Mouse (Mus musculus): ENCODE results near the gene Capn9.

The Capn9 gene

DNA sequence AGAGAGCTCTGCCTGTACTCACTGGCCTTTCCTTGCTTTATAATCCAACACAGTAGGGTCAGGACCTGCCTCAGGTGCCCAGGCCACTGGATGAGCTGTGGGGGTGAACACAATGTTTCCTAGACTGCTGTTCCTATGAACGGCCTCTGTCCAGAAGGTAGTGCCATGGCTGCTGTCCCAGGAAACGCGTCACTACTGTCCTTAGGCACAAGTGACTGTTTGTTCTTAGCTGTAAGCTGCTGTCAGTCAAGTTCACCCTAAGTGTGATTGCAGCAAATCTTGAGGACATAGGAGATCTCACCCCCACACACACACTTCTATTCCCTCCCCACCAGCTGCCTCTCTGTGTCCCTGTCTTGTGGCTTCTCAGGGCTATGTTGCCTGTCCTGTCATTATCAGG, 8.3 kb upstream of the Capn9 start:
- in situ Hi-C loops (cut with MboI; ENCODE audit: low pct_unique_long_range_greater_than_20kb in 1 of 2, low sequenced_read_pairs in 2 of 2, unreplicated experiment in 1 of 2): no loop called here

DNA sequence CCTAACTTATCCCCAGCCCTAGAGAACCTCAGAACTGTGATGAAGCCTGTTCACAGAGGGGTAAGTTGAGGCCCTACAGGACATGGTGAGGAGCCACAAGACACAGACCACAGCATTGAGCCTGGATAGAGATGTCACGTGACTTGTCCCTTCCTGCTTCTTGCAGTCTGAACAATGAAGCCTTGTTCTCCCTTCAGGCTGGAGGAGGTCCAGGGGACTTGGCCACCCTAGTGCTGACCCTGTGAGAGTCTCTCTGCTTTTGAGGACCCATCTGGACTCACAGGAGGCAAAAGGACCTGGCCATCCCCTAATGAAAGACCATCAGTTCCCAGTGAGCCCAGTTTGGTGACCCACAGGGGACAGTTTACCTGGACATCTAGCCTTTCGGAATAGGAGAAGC, 6.8 kb upstream of the Capn9 start:
- in situ Hi-C loops (cut with MboI; ENCODE audit: low pct_unique_long_range_greater_than_20kb in 1 of 2, low sequenced_read_pairs in 2 of 2, unreplicated experiment in 1 of 2): no loop called here

DNA sequence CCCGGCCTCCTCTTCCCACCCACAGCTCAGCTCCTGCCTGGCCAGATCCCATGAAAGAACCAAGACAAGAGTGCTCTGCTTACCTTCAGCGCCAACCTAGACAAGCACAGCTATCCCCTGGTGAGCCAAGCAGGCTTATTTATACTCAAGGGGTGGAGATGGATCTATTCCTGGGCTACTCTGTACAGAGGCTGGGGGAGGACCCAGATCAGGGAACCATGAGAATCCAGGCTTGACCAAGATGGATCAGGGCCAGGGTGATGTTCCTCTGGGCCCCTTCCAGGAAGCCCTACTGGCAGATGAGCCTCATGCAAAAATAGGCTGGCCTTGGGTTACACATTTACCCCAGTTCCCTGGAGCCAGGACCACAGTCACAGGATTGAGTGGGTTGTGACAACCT, 6.3 kb upstream of the Capn9 start, which contains the start of gene Agt:
Gene Agt (minus strand): TSS at position 114 of the 400 bp plus-strand sequence.
- in situ Hi-C loops (cut with MboI; ENCODE audit: low pct_unique_long_range_greater_than_20kb in 1 of 2, low sequenced_read_pairs in 2 of 2, unreplicated experiment in 1 of 2): no loop called here

DNA sequence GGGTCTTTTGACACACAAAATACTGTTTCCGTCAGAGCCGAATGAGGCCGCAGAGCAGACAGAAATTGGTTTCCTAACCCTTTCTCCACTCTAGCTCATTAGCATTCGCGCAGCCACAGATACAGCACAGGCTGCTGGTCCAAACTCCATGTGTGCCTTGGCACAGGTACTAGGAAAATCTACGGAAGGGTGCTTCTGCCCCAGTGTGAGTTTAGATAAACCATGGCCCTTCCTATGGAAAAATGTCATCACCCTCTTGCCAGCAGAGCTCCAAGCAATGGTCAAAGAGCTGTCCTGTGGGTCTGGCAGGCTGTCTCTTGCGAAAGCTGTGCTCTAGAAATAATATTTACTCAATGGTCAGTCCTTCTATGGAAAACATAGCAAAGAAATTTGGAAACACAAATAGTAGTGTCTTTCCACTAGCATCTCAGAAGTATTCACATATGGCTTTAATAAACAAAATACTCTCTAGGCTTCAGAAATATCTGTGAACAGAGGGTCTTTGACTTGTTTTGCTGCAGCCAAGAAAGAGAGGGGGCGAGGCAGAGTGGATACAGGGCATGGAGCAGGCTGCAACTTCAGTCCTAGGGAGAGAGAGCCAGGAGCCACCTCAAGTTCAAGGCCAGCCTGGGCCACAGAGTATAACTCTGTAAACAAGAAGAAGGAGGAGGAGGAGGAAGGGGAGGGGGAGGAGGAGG, 4.0 kb upstream of the Capn9 start:
- in situ Hi-C loops (cut with MboI; ENCODE audit: low pct_unique_long_range_greater_than_20kb in 1 of 2, low sequenced_read_pairs in 2 of 2, unreplicated experiment in 1 of 2): loop anchor here in 1 of 2 experiments (10.0 kb wide), 1 partner anchor 167 kb away; no protein-coding TSS in a partner anchor

GRCm38 (mm10) chr8:124572430-124572775, 3.5 kb upstream of the Capn9 start:
- in situ Hi-C loops (cut with MboI; ENCODE audit: low pct_unique_long_range_greater_than_20kb in 1 of 2, low sequenced_read_pairs in 2 of 2, unreplicated experiment in 1 of 2): loop anchor here in 1 of 2 experiments (10.0 kb wide), 1 partner anchor 168 kb away; no protein-coding TSS in a partner anchor

DNA sequence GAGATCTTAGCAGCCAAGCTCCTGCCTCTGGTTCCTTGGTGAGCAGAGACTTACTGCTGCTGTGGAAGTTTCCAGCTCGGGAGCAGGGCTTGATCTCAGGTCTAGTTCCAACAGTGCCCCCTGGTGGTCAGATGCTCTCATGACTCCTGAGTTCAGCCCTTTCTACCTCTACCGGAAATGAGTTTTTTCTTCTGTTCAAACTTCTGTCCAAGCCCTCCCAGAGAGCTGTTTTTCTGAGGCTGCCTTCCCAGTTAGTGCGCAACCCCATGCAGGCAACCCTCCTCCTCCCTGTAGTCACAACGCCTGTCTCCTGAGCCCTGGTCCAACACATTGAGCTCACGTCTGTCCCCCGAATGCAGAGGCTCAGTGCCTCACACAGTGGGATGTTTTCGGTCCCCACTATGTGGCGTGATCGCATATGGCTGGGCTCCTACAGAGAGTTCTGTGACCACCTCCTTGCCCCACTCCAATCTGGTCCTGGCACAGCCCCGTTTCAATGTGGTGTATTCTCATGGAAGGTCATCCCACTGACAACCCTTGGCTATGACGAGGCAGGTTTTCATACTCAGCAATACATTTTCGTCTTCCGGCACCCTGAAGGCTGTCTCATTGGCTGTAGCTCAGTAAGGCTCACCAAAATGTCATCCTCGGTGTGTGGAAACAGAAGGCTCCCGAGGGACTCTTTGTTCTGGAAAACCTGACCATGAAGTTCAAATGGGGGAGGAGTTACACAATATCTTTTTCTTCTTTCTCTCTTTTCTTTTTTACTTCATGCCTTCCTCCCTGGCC, 2.2 kb upstream of the Capn9 start:
- in situ Hi-C loops (cut with MboI; ENCODE audit: low pct_unique_long_range_greater_than_20kb in 1 of 2, low sequenced_read_pairs in 2 of 2, unreplicated experiment in 1 of 2): loop anchor here in 1 of 2 experiments (10.0 kb wide), 1 partner anchor 169 kb away; no protein-coding TSS in a partner anchor

GRCm38 (mm10) chr8:124576751-124577150, 840 bp downstream of the Capn9 start:
- in situ Hi-C loops (cut with MboI; ENCODE audit: low pct_unique_long_range_greater_than_20kb in 1 of 2, low sequenced_read_pairs in 2 of 2, unreplicated experiment in 1 of 2): loop anchor here in 1 of 2 experiments (10.0 kb wide), 1 partner anchor 172 kb away; no protein-coding TSS in a partner anchor

DNA sequence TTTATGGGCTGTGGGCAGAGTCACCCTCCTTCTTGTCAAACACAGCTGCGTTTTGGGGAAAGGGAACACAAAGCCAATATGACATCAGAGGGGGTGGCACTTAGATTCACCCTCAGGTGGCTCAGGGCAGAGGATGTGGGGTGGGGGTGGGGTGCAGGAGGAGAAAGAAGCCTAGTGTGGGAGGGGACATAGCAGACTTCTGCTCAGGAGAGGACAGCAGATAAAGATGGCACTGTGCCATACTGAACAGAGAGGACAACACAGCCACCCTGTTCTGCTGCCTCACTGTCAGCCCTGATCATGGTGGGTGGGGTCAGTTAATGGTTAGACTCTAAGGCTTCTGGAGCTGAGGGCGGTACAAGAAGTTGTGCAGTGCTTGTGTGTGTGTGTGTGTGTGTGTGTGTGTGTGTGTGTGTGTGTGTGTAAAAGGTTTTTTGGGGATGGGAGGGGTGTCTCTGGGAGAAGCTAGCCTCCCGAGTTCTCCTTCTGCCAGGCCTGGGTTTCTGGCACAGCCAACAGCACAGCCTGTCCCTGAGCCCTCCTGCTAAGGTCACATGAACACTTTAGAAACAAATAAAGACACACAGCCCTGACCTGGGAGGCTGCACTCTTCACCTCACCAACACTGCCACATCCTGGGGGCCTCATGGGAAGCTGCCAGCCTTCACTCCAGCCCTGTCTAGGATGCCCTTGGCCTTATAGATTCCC, 10.0 kb downstream of the Capn9 start:
- in situ Hi-C loops (cut with MboI; ENCODE audit: low pct_unique_long_range_greater_than_20kb in 1 of 2, low sequenced_read_pairs in 2 of 2, unreplicated experiment in 1 of 2): no loop called here

- in situ Hi-C loops (cut with MboI; ENCODE audit: low pct_unique_long_range_greater_than_20kb in 1 of 2, low sequenced_read_pairs in 2 of 2, unreplicated experiment in 1 of 2): no loop called here
Measured at GRCm38 (mm10) chr8:124586556-124586955, 10.6 kb downstream of the Capn9 start.

DNA sequence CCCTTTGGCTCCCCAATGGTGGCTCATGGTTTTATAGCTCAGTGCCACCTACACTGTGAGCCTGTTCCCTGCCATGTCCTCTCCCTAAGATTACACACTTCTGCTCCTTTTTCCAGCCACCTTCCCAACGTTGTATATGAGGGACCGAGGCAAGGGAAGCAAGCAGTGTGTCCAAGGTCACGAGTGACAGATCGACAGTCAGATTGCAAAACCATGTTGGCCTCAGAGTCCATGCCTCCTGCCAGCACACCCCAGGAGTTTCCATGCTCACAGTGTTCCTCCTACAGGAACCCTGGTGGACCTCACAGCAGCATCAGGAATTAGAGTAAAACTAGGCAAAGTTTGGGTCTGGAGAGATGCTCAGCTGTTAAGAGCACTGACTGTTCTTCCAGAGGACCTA, 13.5 kb downstream of the Capn9 start:
- in situ Hi-C loops (cut with MboI; ENCODE audit: low pct_unique_long_range_greater_than_20kb in 1 of 2, low sequenced_read_pairs in 2 of 2, unreplicated experiment in 1 of 2): no loop called here

- in situ Hi-C loops (cut with MboI; ENCODE audit: low pct_unique_long_range_greater_than_20kb in 1 of 2, low sequenced_read_pairs in 2 of 2, unreplicated experiment in 1 of 2): no loop called here
Measured at GRCm38 (mm10) chr8:124604066-124604465, 28.2 kb downstream of the Capn9 start.

GRCm38 (mm10) chr8:124608239-124608971, 32.5 kb downstream of the Capn9 start:
- in situ Hi-C loops (cut with MboI; ENCODE audit: low pct_unique_long_range_greater_than_20kb in 1 of 2, low sequenced_read_pairs in 2 of 2, unreplicated experiment in 1 of 2): no loop called here

GRCm38 (mm10) chr8:124608972-124609353, 33.1 kb downstream of the Capn9 start:
- in situ Hi-C loops (cut with MboI; ENCODE audit: low pct_unique_long_range_greater_than_20kb in 1 of 2, low sequenced_read_pairs in 2 of 2, unreplicated experiment in 1 of 2): no loop called here

DNA sequence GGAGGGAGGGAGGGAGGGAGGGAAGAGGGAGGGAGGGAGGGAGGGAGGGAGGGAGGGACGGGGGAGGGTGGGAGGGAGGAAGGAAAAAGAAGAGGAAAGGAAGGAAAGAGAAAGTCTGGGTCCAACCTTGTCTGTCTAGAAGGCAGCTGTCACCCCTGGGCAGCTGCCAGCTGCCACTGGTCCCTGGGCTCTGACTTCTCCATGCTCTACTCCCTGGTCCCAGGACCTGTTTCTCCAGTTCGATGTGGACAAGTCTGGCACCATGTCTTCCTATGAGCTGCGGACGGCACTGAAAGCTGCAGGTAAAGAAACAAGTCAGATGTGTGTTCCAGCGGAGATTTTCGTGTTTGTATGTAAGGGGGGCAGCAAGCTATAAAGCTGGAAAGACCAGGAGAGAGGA, 38.4 kb downstream of the Capn9 start:
- in situ Hi-C loops (cut with MboI; ENCODE audit: low pct_unique_long_range_greater_than_20kb in 1 of 2, low sequenced_read_pairs in 2 of 2, unreplicated experiment in 1 of 2): no loop called here

- in situ Hi-C loops (cut with MboI; ENCODE audit: low pct_unique_long_range_greater_than_20kb in 1 of 2, low sequenced_read_pairs in 2 of 2, unreplicated experiment in 1 of 2): no loop called here
Measured at GRCm38 (mm10) chr8:124617266-124617869, 41.5 kb downstream of the Capn9 start.

DNA sequence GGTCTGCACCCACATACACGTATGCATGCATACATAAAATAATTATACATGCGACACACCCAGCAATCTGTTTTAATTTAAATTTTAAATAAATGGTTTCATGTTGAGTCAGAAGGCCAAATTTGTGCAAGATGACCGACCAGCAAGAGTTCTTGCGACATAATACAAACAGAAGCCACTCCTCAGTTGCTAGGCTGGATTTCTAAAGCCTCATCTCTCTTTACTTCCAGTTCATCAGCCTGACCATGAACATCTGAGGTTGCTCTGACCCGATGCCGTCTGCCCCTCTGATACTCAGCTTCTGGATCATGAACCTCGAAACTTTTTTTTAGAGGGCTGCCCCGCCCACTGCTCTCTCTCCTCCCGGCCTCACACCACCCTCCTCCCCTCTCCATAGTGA, 42.3 kb downstream of the Capn9 start:
- in situ Hi-C loops (cut with MboI; ENCODE audit: low pct_unique_long_range_greater_than_20kb in 1 of 2, low sequenced_read_pairs in 2 of 2, unreplicated experiment in 1 of 2): no loop called here

DNA sequence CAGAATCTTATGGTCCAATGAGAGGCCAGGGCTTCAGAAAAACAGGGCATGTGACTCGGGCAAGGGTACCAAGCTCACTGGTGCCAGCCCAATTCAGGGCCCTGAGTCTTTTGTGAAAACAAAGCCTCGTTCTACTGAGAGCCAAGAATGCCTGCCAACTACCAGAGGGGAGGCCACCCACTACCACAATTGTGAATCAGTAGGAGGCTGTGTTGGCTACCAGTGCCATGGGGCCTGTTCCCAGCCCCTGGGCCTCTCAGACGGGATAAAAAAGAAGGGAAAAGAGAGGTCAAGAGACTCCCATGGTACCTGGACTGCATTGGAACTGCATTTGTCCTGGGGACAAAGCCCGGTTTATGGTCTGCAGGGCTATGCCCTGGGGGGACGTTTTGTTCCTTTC, 45.3 kb downstream of the Capn9 start:
- in situ Hi-C loops (cut with MboI; ENCODE audit: low pct_unique_long_range_greater_than_20kb in 1 of 2, low sequenced_read_pairs in 2 of 2, unreplicated experiment in 1 of 2): no loop called here

- in situ Hi-C loops (cut with MboI; ENCODE audit: low pct_unique_long_range_greater_than_20kb in 1 of 2, low sequenced_read_pairs in 2 of 2, unreplicated experiment in 1 of 2): no loop called here
Measured at GRCm38 (mm10) chr8:124626251-124626650, 50.3 kb downstream of the Capn9 start.

Measured in mouse embryonic stem cell (cell line).